Mouse (Mus musculus): ENCODE results near the gene Top2a. TPM values are rescaled to one million over a fixed set of nuclear protein-coding genes. Genes with fewer than 3 reads are reported as not detected.

Top2a gene
- polyA plus RNA-seq, 1 experiment from 2014 or later = 33.1 TPM

DNA sequence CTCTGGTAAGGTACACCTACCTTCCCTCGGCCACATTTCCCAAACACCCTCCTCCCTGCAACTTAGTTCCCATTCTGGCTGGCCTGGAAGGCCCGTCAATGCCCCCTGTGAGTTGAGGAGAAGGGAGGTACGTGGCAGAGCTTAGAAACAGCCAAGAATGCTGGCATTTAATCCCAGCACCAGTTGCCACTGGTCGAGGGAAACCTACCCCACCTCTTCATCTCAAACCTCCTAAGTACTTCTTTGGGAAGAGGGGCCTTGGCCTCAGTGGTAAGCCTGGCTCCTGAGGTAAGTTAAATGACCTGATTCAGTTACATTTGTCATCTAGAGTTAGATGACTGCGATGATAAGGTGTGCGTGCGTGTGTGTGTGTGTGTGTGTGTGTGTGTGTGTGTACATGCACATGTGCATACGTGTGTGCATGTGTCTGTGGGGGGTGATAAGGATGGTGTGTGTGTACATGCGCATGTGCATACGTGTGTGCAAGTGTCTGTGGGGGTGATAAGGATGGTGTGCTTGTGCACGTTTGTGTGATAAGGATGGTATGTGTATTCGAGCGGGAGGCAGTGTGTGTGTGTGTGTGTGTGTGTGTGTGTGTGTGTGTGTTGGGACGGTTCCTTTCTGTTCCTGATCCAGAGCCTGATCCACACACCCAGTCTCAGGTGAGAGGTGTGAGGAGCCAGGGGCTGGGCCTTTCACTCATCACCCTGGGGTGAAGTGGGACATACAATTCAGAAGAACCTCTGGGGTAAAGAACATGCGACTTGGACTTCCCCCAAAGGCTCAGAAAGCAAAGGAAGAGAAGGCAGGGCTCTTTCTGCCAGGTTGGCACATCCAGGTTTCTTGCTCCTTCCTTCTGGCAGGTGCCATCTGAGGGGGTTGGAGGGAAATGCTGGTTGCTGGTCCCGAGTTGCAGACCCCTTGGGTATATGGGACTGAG is 18.1 kb upstream of the Top2a start:
- Histone ChIP-seq H3K4me1 (ENCODE audit: control insufficient read depth, insufficient read depth, low read depth, low read length) (peaks cover 18% of the 10 kb centered on the region), H3K4me3 (ENCODE audit: low read length) (peak overlapping the region; percentile 66), H3K9ac (ENCODE audit: low read depth, low read length) (peak overlapping the region; percentile 86), H3K4me2 (ENCODE audit: low read length) (peak overlapping the region; percentile 100), H3K27ac (ENCODE audit: low read depth, low read length) (peak overlapping the region; percentile 74), H3K36me3 (ENCODE audit: control insufficient read depth, insufficient read depth, low read length) (no peaks in the 10 kb centered on the region), H3K9me3 (ENCODE audit: control insufficient read depth, low read length) (no peaks in the 10 kb centered on the region), H3K27me3 (replicated peaks; ENCODE audit: control insufficient read depth, insufficient read depth, low read length) (no peaks in the 10 kb centered on the region)
- no peak for ATAC-seq
- WGBS = 51% methylated on average over 16 of the region's 16 CpGs

DNA sequence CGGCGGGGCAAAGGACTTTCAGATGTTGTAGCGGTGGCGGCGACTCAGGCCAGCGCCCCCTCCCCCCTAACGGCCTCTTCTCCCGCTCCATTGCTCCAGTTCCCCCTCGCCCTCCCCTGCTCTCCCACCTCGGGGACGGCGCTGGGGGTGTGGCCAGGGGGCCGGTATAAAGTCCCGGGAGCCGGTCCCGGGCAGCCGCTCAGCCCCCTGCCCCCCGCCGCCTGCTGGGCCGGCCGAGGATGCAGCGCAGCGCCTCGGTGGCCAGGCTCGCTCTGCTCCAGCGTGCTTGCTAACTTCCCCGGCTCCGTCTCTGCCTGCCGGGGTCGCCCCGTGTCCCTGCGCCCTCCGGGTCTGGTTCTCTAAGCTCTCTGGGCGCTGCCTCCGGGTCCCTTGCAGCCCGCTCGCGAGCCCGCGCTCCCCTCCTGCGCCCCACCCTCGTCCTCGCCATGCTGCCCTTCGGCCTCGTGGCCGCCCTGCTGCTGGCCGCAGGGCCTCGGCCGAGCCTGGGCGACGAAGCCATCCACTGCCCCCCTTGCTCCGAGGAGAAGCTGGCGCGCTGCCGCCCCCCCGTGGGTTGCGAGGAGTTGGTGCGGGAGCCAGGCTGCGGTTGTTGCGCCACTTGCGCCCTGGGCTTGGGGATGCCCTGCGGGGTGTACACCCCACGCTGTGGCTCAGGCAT is 17.2 kb upstream of the Top2a start, which contains the start of gene Igfbp4:
TSS of gene Igfbp4 (plus strand) at position 194 of the 679 bp plus-strand sequence.
- Histone ChIP-seq H3K4me2 (ENCODE audit: low read length) (peak within 1 kb of the TSS; percentile 100), H3K9me3 (ENCODE audit: control insufficient read depth, low read length) (no peaks in the 10 kb centered on the region), H3K4me1 (ENCODE audit: control insufficient read depth, insufficient read depth, low read depth, low read length) (peaks cover 18% of the 10 kb centered on the region), H3K4me3 (ENCODE audit: low read length) (peak within 1 kb of the TSS; percentile 66), H3K27me3 (replicated peaks; ENCODE audit: control insufficient read depth, insufficient read depth, low read length) (no peaks in the 10 kb centered on the region), H3K9ac (ENCODE audit: low read depth, low read length) (peak within 1 kb of the TSS; percentile 86), H3K36me3 (ENCODE audit: control insufficient read depth, insufficient read depth, low read length) (no peaks in the 10 kb centered on the region), H3K27ac (ENCODE audit: low read depth, low read length) (peak within 1 kb of the TSS; percentile 74)
- peak; percentile 65 for ATAC-seq
- WGBS = under 1% methylated on average over 55 of the region's 63 CpGs

DNA sequence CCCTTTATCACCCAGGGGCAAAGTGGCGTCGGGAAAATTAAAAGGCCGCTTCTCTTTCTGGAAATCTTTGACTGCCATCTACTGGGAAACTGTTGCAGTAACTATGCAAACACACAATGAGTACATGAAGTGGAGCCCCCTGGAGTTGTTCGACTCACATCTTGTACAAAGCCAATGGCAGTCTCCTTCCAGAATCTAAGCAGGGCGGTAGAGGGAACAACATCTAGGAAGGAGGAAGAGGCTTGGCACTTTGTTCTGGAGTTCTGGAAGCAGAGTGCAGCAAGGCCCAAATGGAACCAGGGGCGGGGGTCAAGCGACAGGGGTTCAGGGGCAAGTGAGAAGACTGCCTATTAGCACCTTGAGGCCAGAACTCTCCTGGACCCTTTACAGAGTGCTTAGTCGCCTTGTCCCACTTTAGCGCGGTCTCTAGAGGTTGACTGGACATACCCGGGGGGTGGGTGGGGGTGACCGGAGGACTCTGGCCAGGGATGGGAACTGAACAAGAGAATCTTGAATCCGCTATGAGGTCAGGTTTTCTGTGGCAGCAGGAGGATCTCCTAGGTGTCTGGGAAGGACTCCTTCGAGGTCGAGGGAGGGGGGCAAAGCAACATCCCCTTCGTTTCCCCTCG is 16.5 kb upstream of the Top2a start:
- peak overlapping the region; percentile 66 for H3K4me3 ChIP-seq (ENCODE audit: low read length)
- no peaks in the 10 kb centered on the region for H3K36me3 ChIP-seq (ENCODE audit: control insufficient read depth, insufficient read depth, low read length)
- peak overlapping the region; percentile 74; the same call in 1 of the 2 replicates for H3K27ac ChIP-seq (ENCODE audit: low read depth, low read length)
- ATAC-seq = peak; percentile 37; the same call in 1 of the 2 replicates
- H3K4me2 ChIP-seq (ENCODE audit: low read length) = peak overlapping the region; percentile 100
- 1% methylated on average over 17 of the region's 17 CpGs for WGBS
- no peaks in the 10 kb centered on the region for H3K9me3 ChIP-seq (ENCODE audit: control insufficient read depth, low read length)
- peaks cover 18% of the 10 kb centered on the region for H3K4me1 ChIP-seq (ENCODE audit: control insufficient read depth, insufficient read depth, low read depth, low read length)
- peak overlapping the region; percentile 86 for H3K9ac ChIP-seq (ENCODE audit: low read depth, low read length)
- no peaks in the 10 kb centered on the region for H3K27me3 ChIP-seq (replicated peaks; ENCODE audit: control insufficient read depth, insufficient read depth, low read length)

DNA sequence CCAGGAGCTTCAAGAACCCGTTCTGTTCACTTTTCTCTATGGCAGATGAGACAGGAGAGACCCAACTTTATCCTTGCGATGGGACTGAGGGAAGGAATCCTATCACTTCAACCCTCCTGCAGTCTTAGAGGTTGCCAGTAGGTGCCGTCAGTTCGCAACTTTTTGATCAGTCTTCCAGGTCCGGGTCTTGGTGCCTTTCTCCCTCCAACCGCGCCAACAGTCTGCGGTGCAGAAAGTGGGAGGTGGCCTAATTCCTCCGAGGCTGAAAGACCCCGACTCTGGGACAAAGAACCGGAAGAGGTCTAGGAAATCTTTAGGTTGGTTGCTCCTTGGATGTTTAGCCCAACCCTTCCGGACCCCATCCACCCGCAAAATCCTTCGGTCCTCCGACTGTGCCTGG is 15.8 kb upstream of the Top2a start:
- Histone ChIP-seq H3K4me3 (ENCODE audit: low read length) (peak overlapping the region; percentile 66), H3K4me1 (ENCODE audit: control insufficient read depth, insufficient read depth, low read depth, low read length) (peaks cover 18% of the 10 kb centered on the region), H3K27me3 (replicated peaks; ENCODE audit: control insufficient read depth, insufficient read depth, low read length) (no peaks in the 10 kb centered on the region), H3K27ac (ENCODE audit: low read depth, low read length) (no peak overlapping the region), H3K36me3 (ENCODE audit: control insufficient read depth, insufficient read depth, low read length) (no peaks in the 10 kb centered on the region), H3K9ac (ENCODE audit: low read depth, low read length) (peak overlapping the region; percentile 24), H3K9me3 (ENCODE audit: control insufficient read depth, low read length) (no peaks in the 10 kb centered on the region), H3K4me2 (ENCODE audit: low read length) (peak overlapping the region; percentile 100)
- peak; percentile 88 for ATAC-seq
- 0% methylated on average over 15 of the region's 15 CpGs for WGBS

DNA sequence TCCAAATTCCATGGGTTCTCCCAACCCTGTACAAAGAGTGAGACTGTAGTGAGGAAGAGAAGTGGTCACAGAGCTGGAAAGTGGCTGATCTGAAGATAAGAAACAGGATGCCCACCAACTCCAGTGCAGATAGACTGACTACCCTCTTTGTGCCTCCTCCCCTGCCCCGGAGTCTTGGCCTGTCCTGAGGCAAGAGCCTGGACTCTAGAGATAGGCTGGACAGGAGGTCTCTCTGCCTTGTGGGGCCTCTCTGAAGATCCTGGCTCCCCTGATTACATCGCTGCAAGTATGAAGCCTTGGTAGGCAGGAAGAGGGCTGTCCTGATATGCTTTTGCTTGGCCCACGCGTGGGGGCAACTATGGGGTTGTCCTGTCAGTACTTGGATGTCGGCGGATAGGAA is 12.3 kb upstream of the Top2a start:
- Histone ChIP-seq H3K4me2 (ENCODE audit: low read length) (no peak overlapping the region), H3K9ac (ENCODE audit: low read depth, low read length) (no peak overlapping the region), H3K4me1 (ENCODE audit: control insufficient read depth, insufficient read depth, low read depth, low read length) (peaks cover 7% of the 10 kb centered on the region; the same call in 1 of the 2 replicates), H3K4me3 (ENCODE audit: low read length) (no peak overlapping the region), H3K27me3 (replicated peaks; ENCODE audit: control insufficient read depth, insufficient read depth, low read length) (no peaks in the 10 kb centered on the region), H3K9me3 (ENCODE audit: control insufficient read depth, low read length) (no peaks in the 10 kb centered on the region), H3K27ac (ENCODE audit: low read depth, low read length) (no peak overlapping the region), H3K36me3 (ENCODE audit: control insufficient read depth, insufficient read depth, low read length) (no peaks in the 10 kb centered on the region)
- no peak for ATAC-seq
- WGBS = 83% methylated on average over 6 of the region's 6 CpGs

DNA sequence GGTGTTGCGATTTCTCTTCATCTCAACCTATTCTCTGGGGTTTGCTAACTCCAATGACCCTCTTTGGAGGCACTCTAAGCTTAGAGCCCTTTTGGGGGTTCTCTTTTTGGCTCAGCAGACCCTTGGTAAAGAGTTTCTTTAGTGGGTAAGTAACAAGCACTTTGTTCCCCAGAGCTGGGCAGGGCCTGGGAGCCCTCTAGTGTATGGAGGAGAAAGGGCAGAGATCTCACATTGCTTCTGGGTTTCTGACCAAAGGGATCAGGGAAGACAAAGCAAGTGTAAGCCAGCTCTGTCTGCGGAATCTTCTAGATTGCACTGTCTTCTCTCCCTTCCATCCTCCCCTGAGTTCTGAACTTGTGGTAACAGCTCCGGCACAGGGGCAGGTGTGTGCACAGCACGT is 11.4 kb upstream of the Top2a start:
- no peaks in the 10 kb centered on the region for H3K27me3 ChIP-seq (replicated peaks; ENCODE audit: control insufficient read depth, insufficient read depth, low read length)
- no peaks in the 10 kb centered on the region for H3K36me3 ChIP-seq (ENCODE audit: control insufficient read depth, insufficient read depth, low read length)
- H3K9me3 ChIP-seq (ENCODE audit: control insufficient read depth, low read length) = no peaks in the 10 kb centered on the region
- no peak overlapping the region for H3K4me2 ChIP-seq (ENCODE audit: low read length)
- no peak overlapping the region for H3K4me3 ChIP-seq (ENCODE audit: low read length)
- no peak for ATAC-seq
- H3K4me1 ChIP-seq (ENCODE audit: control insufficient read depth, insufficient read depth, low read depth, low read length) = peaks cover under 1% of the 10 kb centered on the region; the same call in 1 of the 2 replicates
- WGBS = 73% methylated on average over 4 of the region's 4 CpGs
- no peak overlapping the region for H3K27ac ChIP-seq (ENCODE audit: low read depth, low read length)
- H3K9ac ChIP-seq (ENCODE audit: low read depth, low read length) = no peak overlapping the region

DNA sequence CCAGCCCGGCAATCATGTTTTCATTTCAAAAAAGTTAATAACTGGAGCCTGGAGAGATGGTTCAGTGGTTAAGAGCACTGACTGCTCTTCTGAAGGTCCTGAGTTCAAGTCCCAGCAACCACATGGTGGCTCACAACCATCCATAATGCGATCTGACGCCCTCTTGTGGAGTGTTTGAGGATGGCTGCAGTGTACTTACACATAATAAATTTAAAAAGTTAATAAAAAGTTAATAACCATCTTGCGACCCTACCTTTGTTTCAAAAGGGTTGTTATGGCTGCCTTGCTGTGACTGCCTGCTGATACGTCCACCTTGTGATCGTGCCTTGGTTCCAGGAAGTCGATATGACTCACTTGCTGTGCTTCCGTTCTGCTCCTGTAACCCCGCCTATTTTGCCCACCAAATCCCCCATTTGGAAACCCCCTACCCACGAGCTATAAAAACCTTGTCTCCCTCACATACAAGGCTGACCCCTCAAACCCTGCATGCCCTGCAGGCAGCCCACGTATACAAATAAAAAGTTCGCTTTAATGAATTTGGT is 3.0 kb upstream of the Top2a start:
- 82% methylated on average over 12 of the region's 12 CpGs for WGBS
- Histone ChIP-seq H3K9me3 (ENCODE audit: control insufficient read depth, low read length) (no peaks in the 10 kb centered on the region), H3K4me1 (ENCODE audit: control insufficient read depth, insufficient read depth, low read depth, low read length) (peaks cover 11% of the 10 kb centered on the region), H3K4me2 (ENCODE audit: low read length) (no peak overlapping the region), H3K27ac (ENCODE audit: low read depth, low read length) (no peak overlapping the region), H3K4me3 (ENCODE audit: low read length) (no peak overlapping the region), H3K27me3 (replicated peaks; ENCODE audit: control insufficient read depth, insufficient read depth, low read length) (no peaks in the 10 kb centered on the region), H3K9ac (ENCODE audit: low read depth, low read length) (no peak overlapping the region), H3K36me3 (ENCODE audit: control insufficient read depth, insufficient read depth, low read length) (no peaks in the 10 kb centered on the region)
- no peak for ATAC-seq

DNA sequence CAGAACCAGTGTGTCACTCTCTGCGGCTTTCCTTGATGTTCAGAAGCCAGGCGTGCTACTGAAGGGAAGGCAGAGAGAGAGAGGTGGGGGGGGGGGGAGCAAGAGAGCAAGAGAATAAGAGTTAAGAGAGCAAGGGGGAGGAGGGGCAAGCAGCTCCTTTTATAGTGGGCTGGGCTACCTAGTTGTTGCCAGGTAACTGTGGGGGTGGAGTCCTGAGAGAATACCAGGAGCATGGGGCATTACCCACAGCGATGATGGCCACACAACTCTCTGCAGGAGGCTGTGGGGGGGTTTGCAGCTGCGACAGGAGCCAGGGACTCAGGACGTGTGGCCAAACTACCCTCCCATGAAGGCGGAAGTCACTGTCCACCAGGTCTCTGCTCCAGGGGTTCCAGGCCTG is 1.9 kb upstream of the Top2a start:
- H3K9me3 ChIP-seq (ENCODE audit: control insufficient read depth, low read length) = no peaks in the 10 kb centered on the region
- H3K4me1 ChIP-seq (ENCODE audit: control insufficient read depth, insufficient read depth, low read depth, low read length) = peaks cover 11% of the 10 kb centered on the region
- H3K27ac ChIP-seq (ENCODE audit: low read depth, low read length) = no peak overlapping the region
- H3K4me2 ChIP-seq (ENCODE audit: low read length) = no peak overlapping the region
- WGBS = 87% methylated on average over 6 of the region's 6 CpGs
- H3K27me3 ChIP-seq (replicated peaks; ENCODE audit: control insufficient read depth, insufficient read depth, low read length) = no peaks in the 10 kb centered on the region
- ATAC-seq = no peak
- H3K36me3 ChIP-seq (ENCODE audit: control insufficient read depth, insufficient read depth, low read length) = no peaks in the 10 kb centered on the region
- no peak overlapping the region for H3K4me3 ChIP-seq (ENCODE audit: low read length)
- no peak overlapping the region for H3K9ac ChIP-seq (ENCODE audit: low read depth, low read length)

Measured in hindbrain, embryonic 16.5 days (tissue).